Mouse (Mus musculus): Measurements from ENCODE around the gene Gm45062. TPM values are rescaled to one million over a fixed set of nuclear protein-coding genes. Genes with fewer than 3 reads are reported as not detected.

The Gm45062 gene
- polyA plus RNA-seq, 1 experiment from 2014 or later, result 15.9 TPM

Other genes starting within 250 kb of the Gm45062 start
- gene Col28a1, start 66.8 kb upstream of the Gm45062 start, polyA plus RNA-seq (2015; fragmentation: Nextera tagmentation; extraction: Ambion mirVana), result 4.4 and 7.4 TPM in 2 replicates
- 26.0 and 28.0 TPM in 2 replicates for gene Mios, start 50.2 kb upstream of the Gm45062 start, polyA plus RNA-seq (2015; fragmentation: Nextera tagmentation; extraction: Ambion mirVana)
- gene Rpa3, start 277 bp upstream of the Gm45062 start, polyA plus RNA-seq (2015; fragmentation: Nextera tagmentation; extraction: Ambion mirVana), result 74.3 and 85.5 TPM in 2 replicates
- gene Umad1, start 162 bp upstream of the Gm45062 start, polyA plus RNA-seq (2015; fragmentation: Nextera tagmentation; extraction: Ambion mirVana), result 42.6 and 43.1 TPM in 2 replicates